Mouse (Mus musculus) ES-Bruce4 (cell line): Measurements from ENCODE around the gene Mecom.

Experiments
- CTCF ChIP-seq: IDR thresholded peaks from one replicate; pipeline ENCODE4 v1.8.1; 2011; ENCODE audit warnings: low read depth, low read length
- EP300 ChIP-seq: IDR thresholded peaks from 2 replicates; pipeline ENCODE4 v1.6.1; 2011; ENCODE audit warnings: low read depth, low read length; ENCODE audit not compliant: insufficient read depth
- POLR2A ChIP-seq: IDR thresholded peaks from one replicate; pipeline ENCODE4 v1.8.1; 2011; ENCODE audit warnings: low read length; ENCODE audit not compliant: insufficient read depth

- TF ChIP-seq EP300 (no peak), CTCF (no peak), POLR2A (no peak)
These were observed 415.4 kb downstream of the Mecom start for GRCm38 (mm10) chr3:30132370-30132769.
